Mouse (Mus musculus) lung, postnatal 0 days (tissue): Measurements from ENCODE around the gene Slc12a1. TPM values are rescaled to one million over a fixed set of nuclear protein-coding genes. Genes with fewer than 3 reads are reported as not detected.

ENCODE experiments used
- ATAC-seq: fragments of 200-750 bp; cut with Nextera tagmentation; 2 replicates; pipeline ENCODE4 v1.8.0; 2017; ENCODE audit warnings: moderate library complexity
- DNase-seq: peaks from one replicate; pipeline ENCODE4 v3.0.0-alpha.2; 2016; ENCODE audit warnings: low spot score
- H3K27ac ChIP-seq: fragments of 300-500 bp; sonication (generic); 2 replicates; pipeline ENCODE4 v1.5.1; 2014; ENCODE audit warnings: antibody characterized with exemption, mild to moderate bottlenecking, low read length, mixed read lengths
- H3K27me3 ChIP-seq: fragments of 300-500 bp; sonication (generic); replicated peaks from 2 replicates; pipeline ENCODE4 v1.6.1; 2014; ENCODE audit warnings: low read length, mixed read lengths; ENCODE audit not compliant: insufficient read depth
- H3K36me3 ChIP-seq: fragments of 300-500 bp; sonication (generic); 2 replicates; pipeline ENCODE4 v1.6.1; 2014; ENCODE audit warnings: low read length, mixed read lengths; ENCODE audit not compliant: insufficient read depth
- H3K4me1 ChIP-seq: fragments of 300-500 bp; sonication (generic); 2 replicates; pipeline ENCODE4 v1.6.1; 2014; ENCODE audit warnings: antibody characterized with exemption, low read depth, low read length, mixed read lengths; ENCODE audit not compliant: insufficient read depth
- H3K4me2 ChIP-seq: fragments of 300-500 bp; sonication (generic); replicated peaks from 2 replicates; pipeline ENCODE4 v1.6.1; 2014; ENCODE audit warnings: low read depth, mild to moderate bottlenecking, low read length, moderate library complexity, mixed read lengths
- H3K4me3 ChIP-seq: fragments of 300-500 bp; sonication (generic); 2 replicates; pipeline ENCODE4 v1.5.1; 2014; ENCODE audit warnings: low read depth, low read length
- H3K9ac ChIP-seq: fragments of 300-500 bp; sonication (generic); replicated peaks from 2 replicates; pipeline ENCODE4 v1.6.1; 2014; ENCODE audit warnings: low read depth, mild to moderate bottlenecking
- H3K9me3 ChIP-seq: fragments of 300-500 bp; sonication (generic); 2 replicates; pipeline ENCODE4 v1.6.1; 2016; ENCODE audit warnings: low read length, mixed read lengths
- CTCF ChIP-seq: IDR thresholded peaks from 2 replicates; pipeline ENCODE4 v1.5.1; 2016; ENCODE audit warnings: antibody characterized with exemption, mild to moderate bottlenecking
- EP300 ChIP-seq: IDR thresholded peaks from 2 replicates; pipeline ENCODE4 v1.6.1; 2016; ENCODE audit warnings: antibody characterized with exemption, mild to moderate bottlenecking, control low read depth
- WGBS: fragments of 180-500 bp; shearing (Covaris S2); extraction: QIAGEN DNeasy Blood & Tissue Kit; methylation state at CpG from one replicate; pipeline ENCODE4 v1.1.7; 2014; 5-methylcytosine and 5-hydroxymethylcytosine counted together
- polyA plus RNA-seq: library from polyadenylated mRNA; unstranded; fragments of >200 nt; fragmentation: Nextera tagmentation; extraction: Ambion mirVana; gene quantifications from 2 replicates; pipeline ENCODE4 v1.2.1, GENCODE M21; 2015

The Slc12a1 gene
- polyA plus RNA-seq, 1 experiment from 2014 or later, result 0.06 TPM

GRCm38 (mm10) chr2:125259230-125260120 is 107.2 kb downstream of the Slc12a1 start:
- Histone ChIP-seq H3K9me3 (no peaks in the 10 kb centered on the region), H3K27me3 (no peaks in the 10 kb centered on the region), H3K9ac (no peak overlapping the region), H3K36me3 (no peaks in the 10 kb centered on the region), H3K4me1 (no peaks in the 10 kb centered on the region), H3K4me2 (no peak overlapping the region), H3K4me3 (no peak overlapping the region), H3K27ac (no peak overlapping the region)
- DNase-seq, result peak; percentile 68
- TF ChIP-seq CTCF (peak; percentile 80), EP300 (no peak)
- no peak for ATAC-seq
- 80% methylated on average over 14 of the region's 14 CpGs for WGBS

GRCm38 (mm10) chr2:125260326-125260725 is 108.0 kb downstream of the Slc12a1 start:
- 77% methylated on average over 2 of the region's 2 CpGs for WGBS
- H3K9me3 ChIP-seq, result no peaks in the 10 kb centered on the region
- H3K4me1 ChIP-seq, result no peaks in the 10 kb centered on the region
- no peak for DNase-seq
- TF ChIP-seq EP300, result no peak
- no peak for TF ChIP-seq CTCF
- H3K9ac ChIP-seq, result no peak overlapping the region
- no peak overlapping the region for H3K27ac ChIP-seq
- no peak for ATAC-seq
- no peak overlapping the region for H3K4me2 ChIP-seq
- H3K4me3 ChIP-seq, result no peak overlapping the region
- no peaks in the 10 kb centered on the region for H3K27me3 ChIP-seq
- H3K36me3 ChIP-seq, result no peaks in the 10 kb centered on the region

- Histone ChIP-seq H3K4me3 (no peak overlapping the region), H3K4me1 (no peaks in the 10 kb centered on the region), H3K36me3 (no peaks in the 10 kb centered on the region), H3K9me3 (no peaks in the 10 kb centered on the region), H3K4me2 (no peak overlapping the region), H3K27ac (peak overlapping the region; percentile 11; the same call in 1 of the 2 replicates), H3K27me3 (no peaks in the 10 kb centered on the region), H3K9ac (no peak overlapping the region)
- DNase-seq, result peak; percentile 80
- 15% methylated on average over 5 of the region's 5 CpGs for WGBS
- TF ChIP-seq EP300, result no peak
- peak; percentile 62 for TF ChIP-seq CTCF
- ATAC-seq, result peak; percentile 41
Measured at GRCm38 (mm10) chr2:125263056-125263455, 110.8 kb downstream of the Slc12a1 start.

- Histone ChIP-seq H3K9me3 (no peaks in the 10 kb centered on the region), H3K36me3 (no peaks in the 10 kb centered on the region), H3K4me2 (no peak overlapping the region), H3K27ac (peak overlapping the region; percentile 11; the same call in 1 of the 2 replicates), H3K4me3 (no peak overlapping the region), H3K4me1 (no peaks in the 10 kb centered on the region), H3K9ac (no peak overlapping the region), H3K27me3 (no peaks in the 10 kb centered on the region)
- ATAC-seq (peak; percentile 82), DNase-seq (peak; percentile 79)
- peak; percentile 60 for TF ChIP-seq EP300
- TF ChIP-seq CTCF, result no peak
- WGBS, result 9% methylated on average over 9 of the region's 9 CpGs
Measured at GRCm38 (mm10) chr2:125263753-125264152, 111.4 kb downstream of the Slc12a1 start.

- TF ChIP-seq EP300 (no peak), CTCF (no peak)
Measured at GRCm38 (mm10) chr2:125268876-125269275, 116.6 kb downstream of the Slc12a1 start.

GRCm38 (mm10) chr2:125275617-125276016 is 123.3 kb downstream of the Slc12a1 start:
- Histone ChIP-seq H3K27ac (peak overlapping the region; percentile 29), H3K9ac (no peak overlapping the region)

More at GRCm38 (mm10) chr2:125268876-125269275, 116.6 kb downstream of the Slc12a1 start:
- WGBS, result 53% methylated on average over 1 of the region's 1 CpGs
- Histone ChIP-seq H3K9me3 (no peaks in the 10 kb centered on the region), H3K4me3 (no peak overlapping the region), H3K27me3 (no peaks in the 10 kb centered on the region), H3K36me3 (no peaks in the 10 kb centered on the region), H3K27ac (no peak overlapping the region), H3K4me1 (no peaks in the 10 kb centered on the region), H3K9ac (no peak overlapping the region), H3K4me2 (no peak overlapping the region)
- no peak for ATAC-seq
- no peak for DNase-seq

More at GRCm38 (mm10) chr2:125275617-125276016, 123.3 kb downstream of the Slc12a1 start:
- H3K27me3 ChIP-seq, result no peaks in the 10 kb centered on the region
- no peaks in the 10 kb centered on the region for H3K4me1 ChIP-seq
- no peak for TF ChIP-seq CTCF
- TF ChIP-seq EP300, result no peak
- 56% methylated on average over 5 of the region's 5 CpGs for WGBS
- no peaks in the 10 kb centered on the region for H3K9me3 ChIP-seq
- H3K4me2 ChIP-seq, result no peak overlapping the region
- DNase-seq (no peak), ATAC-seq (no peak)
- no peaks in the 10 kb centered on the region for H3K36me3 ChIP-seq
- no peak overlapping the region for H3K4me3 ChIP-seq
